Comparison of ENCODE assay signal across 20 mouse cellular contexts in genomic region chr3:79449361-79449760, GRCm38 (mm10).
DNase-seq lines count a peak whose midpoint lies in the region; ATAC-seq lines count a peak whose summit lies in the region.
"Had no signal": no experiment of that assay in that cellular context is flagged by ENCODE, and none has a peak within 500 bp of the region (broad histone marks: within the 10 kb centered on the region; RNA-seq: fewer than 3 reads in every experiment).

No protein-coding gene starts in this region.

- 0 out of 2 replicates have a peak overlapping the region, but pooled peaks have one; percentile 3 for H3K27ac ChIP-seq in hindbrain, embryonic 10.5 days
- no peak overlapping the region for H3K27ac ChIP-seq in hindbrain, embryonic 14.5 days
- H3K27ac ChIP-seq in midbrain, embryonic 10.5 days (replicated peaks), result peak overlapping the region; percentile 56; the same call in 1 of the 2 replicates
- no peak overlapping the region for H3K27ac ChIP-seq in midbrain, embryonic 16.5 days (ENCODE audit: low read length)
- no peak overlapping the region; the same call in 1 of the 2 replicates for H3K27ac ChIP-seq in embryonic facial prominence, embryonic 10.5 days (replicated peaks)
- H3K27ac ChIP-seq: forebrain, embryonic 15.5 days; heart, embryonic 10.5 days; hindbrain, embryonic 13.5 days had no signal

- DNase-seq in hindbrain, embryonic 10.5 days (ENCODE audit: low spot score), result peak; percentile 19
- no peak for DNase-seq in hindbrain, embryonic 14.5 days (ENCODE audit: low spot score)
- DNase-seq in midbrain, embryonic 10.5 days (ENCODE audit: low spot score), result no peak
- DNase-seq in embryonic facial prominence, embryonic 10.5 days (ENCODE audit: low spot score), result peak; percentile 42
- no peak for DNase-seq in lung, adult 18-20 months
- DNase-seq: adrenal gland, postnatal 14 days; cerebellum, adult 11-12 months; cerebellum, adult 9-10 months; cerebellum, postnatal 25 days; gastrocnemius, postnatal 10 days; heart, adult 18-20 months; heart, postnatal 10 days; heart, postnatal 4 days had no signal

- ATAC-seq in hindbrain, embryonic 14.5 days (ENCODE audit: low FRiP score), result no peak
- ATAC-seq in midbrain, embryonic 16.5 days, result no peak
- ATAC-seq: activated CD4-positive, CD25-positive, alpha-beta regulatory T cell, adult 4 months; forebrain, embryonic 15.5 days; Patski had no signal

- no peak overlapping the region for H3K4me3 ChIP-seq in hindbrain, embryonic 10.5 days
- H3K4me3 ChIP-seq in hindbrain, embryonic 14.5 days (replicated peaks; ENCODE audit: low read length), result no peak overlapping the region
- no peak overlapping the region for H3K4me3 ChIP-seq in midbrain, embryonic 10.5 days
- H3K4me3 ChIP-seq in midbrain, embryonic 16.5 days (ENCODE audit: low read depth, low read length), result no peak overlapping the region
- H3K4me3 ChIP-seq in embryonic facial prominence, embryonic 10.5 days, result no peak overlapping the region
- H3K4me3 ChIP-seq: forebrain, embryonic 15.5 days; heart, embryonic 10.5 days; hindbrain, embryonic 13.5 days had no signal

- H3K9ac ChIP-seq in hindbrain, embryonic 14.5 days, result no peak overlapping the region
- H3K9ac ChIP-seq in midbrain, embryonic 16.5 days (ENCODE audit: low read depth, low read length), result no peak overlapping the region
- H3K9ac ChIP-seq: forebrain, embryonic 15.5 days; hindbrain, embryonic 13.5 days had no signal

- peaks cover 22% of the 10 kb centered on the region for H3K4me1 ChIP-seq in hindbrain, embryonic 10.5 days (replicated peaks)
- H3K4me1 ChIP-seq in hindbrain, embryonic 14.5 days (replicated peaks; ENCODE audit: control insufficient read depth, insufficient read depth, low read length), result no peaks in the 10 kb centered on the region
- peaks cover 38% of the 10 kb centered on the region for H3K4me1 ChIP-seq in midbrain, embryonic 10.5 days
- no peaks in the 10 kb centered on the region for H3K4me1 ChIP-seq in midbrain, embryonic 16.5 days (ENCODE audit: control insufficient read depth, insufficient read depth, low read length)
- peaks cover 15% of the 10 kb centered on the region for H3K4me1 ChIP-seq in embryonic facial prominence, embryonic 10.5 days
- H3K4me1 ChIP-seq: heart, embryonic 10.5 days had no signal

- H3K27me3 ChIP-seq in hindbrain, embryonic 10.5 days (ENCODE audit: insufficient read depth, poor library complexity, severe bottlenecking), result no peaks in the 10 kb centered on the region
- H3K27me3 ChIP-seq in hindbrain, embryonic 14.5 days (ENCODE audit: control insufficient read depth, insufficient read depth, low read length), result no peaks in the 10 kb centered on the region
- no peaks in the 10 kb centered on the region for H3K27me3 ChIP-seq in midbrain, embryonic 10.5 days (ENCODE audit: low read depth, poor library complexity, severe bottlenecking)
- H3K27me3 ChIP-seq in midbrain, embryonic 16.5 days (ENCODE audit: control insufficient read depth, insufficient read depth, low read depth, low read length), result no peaks in the 10 kb centered on the region
- no peaks in the 10 kb centered on the region for H3K27me3 ChIP-seq in embryonic facial prominence, embryonic 10.5 days (replicated peaks; ENCODE audit: low read depth, poor library complexity, severe bottlenecking)
- H3K27me3 ChIP-seq: CH12.LX; forebrain, embryonic 15.5 days; hindbrain, embryonic 13.5 days; Patski had no signal

- H3K9me3 ChIP-seq in hindbrain, embryonic 10.5 days, result no peaks in the 10 kb centered on the region
- H3K9me3 ChIP-seq in hindbrain, embryonic 14.5 days (ENCODE audit: control insufficient read depth, low read length), result no peaks in the 10 kb centered on the region
- no peaks in the 10 kb centered on the region for H3K9me3 ChIP-seq in midbrain, embryonic 10.5 days (replicated peaks)
- H3K9me3 ChIP-seq in midbrain, embryonic 16.5 days (replicated peaks; ENCODE audit: control insufficient read depth, low read length, poor library complexity, severe bottlenecking), result no peaks in the 10 kb centered on the region
- H3K9me3 ChIP-seq in embryonic facial prominence, embryonic 10.5 days, result no peaks in the 10 kb centered on the region
- H3K9me3 ChIP-seq: forebrain, embryonic 15.5 days; heart, embryonic 10.5 days; hindbrain, embryonic 13.5 days had no signal

- 73% methylated on average over 7 of the region's 7 CpGs for WGBS in hindbrain, embryonic 10.5 days
- WGBS in hindbrain, embryonic 14.5 days, result 82% methylated on average over 7 of the region's 7 CpGs
- WGBS in midbrain, embryonic 10.5 days, result 75% methylated on average over 7 of the region's 7 CpGs
- WGBS in midbrain, embryonic 16.5 days, result 89% methylated on average over 7 of the region's 7 CpGs
- 55% methylated on average over 7 of the region's 7 CpGs for WGBS in embryonic facial prominence, embryonic 10.5 days

- H3K4me2 ChIP-seq in hindbrain, embryonic 14.5 days (replicated peaks), result no peak overlapping the region
- H3K4me2 ChIP-seq in midbrain, embryonic 16.5 days (ENCODE audit: low read length), result no peak overlapping the region
- H3K4me2 ChIP-seq: forebrain, embryonic 15.5 days; hindbrain, embryonic 13.5 days had no signal

- 0 out of 2 replicates have a peak, but pooled peaks cover 2% of the 10 kb centered on the region for H3K36me3 ChIP-seq in hindbrain, embryonic 10.5 days
- no peaks in the 10 kb centered on the region for H3K36me3 ChIP-seq in hindbrain, embryonic 14.5 days (replicated peaks; ENCODE audit: control insufficient read depth, insufficient read depth)
- H3K36me3 ChIP-seq in midbrain, embryonic 10.5 days, result peaks cover 3% of the 10 kb centered on the region; the same call in 1 of the 2 replicates
- no peaks in the 10 kb centered on the region for H3K36me3 ChIP-seq in midbrain, embryonic 16.5 days (ENCODE audit: control insufficient read depth, insufficient read depth, low read length)
- H3K36me3 ChIP-seq in embryonic facial prominence, embryonic 10.5 days (replicated peaks), result 0 out of 2 replicates have a peak, but pooled peaks cover 4% of the 10 kb centered on the region
- H3K36me3 ChIP-seq: forebrain, embryonic 15.5 days; heart, embryonic 10.5 days; hindbrain, embryonic 13.5 days had no signal

Comparison
In these comparisons a context has a peak if more than half of its experiments do, and no peak if none do; other contexts are left out.
1. DNase-seq: peak in hindbrain, embryonic 10.5 days (single experiment) and embryonic facial prominence, embryonic 10.5 days (single experiment); none in hindbrain, embryonic 14.5 days (single experiment), midbrain, embryonic 10.5 days (single experiment) and lung, adult 18-20 months (0 of 2).
2. H3K27ac ChIP-seq: peak in hindbrain, embryonic 10.5 days (single experiment) and midbrain, embryonic 10.5 days (single experiment); none in hindbrain, embryonic 14.5 days (single experiment), midbrain, embryonic 16.5 days (single experiment) and embryonic facial prominence, embryonic 10.5 days (single experiment).